Mouse (Mus musculus) ovary, postnatal 10 days (tissue): ENCODE measurements around the gene 5730455P16Rik.
"Not testable (repeated sequence)": the region's sequence is repeated elsewhere in the genome, so short reads cannot be mapped to it uniquely, and the experiment has no call there.

Source experiments
- DNase-seq: peaks from one replicate; pipeline ENCODE4 v3.0.0; 2022; ENCODE audit warnings: low spot score

Gene 5730455P16Rik

GRCm38 (mm10) chr11:80377712-80378451, at the start of gene 5730455P16Rik:
Gene 5730455P16Rik (minus strand): TSS chr11:80378034.
- DNase-seq = peak; percentile 62

- not testable (repeated sequence) for DNase-seq
These were observed 48.4 kb upstream of the 5730455P16Rik start for GRCm38 (mm10) chr11:80426029-80426813.

- DNase-seq = no peak
These were observed 47.5 kb upstream of the 5730455P16Rik start for GRCm38 (mm10) chr11:80425247-80425778.

- DNase-seq = no peak
These were observed 46.9 kb upstream of the 5730455P16Rik start for GRCm38 (mm10) chr11:80424691-80425090.

- DNase-seq = no peak
These were observed 43.7 kb upstream of the 5730455P16Rik start for GRCm38 (mm10) chr11:80421421-80422047.

- DNase-seq = no peak
These were observed 42.6 kb upstream of the 5730455P16Rik start for GRCm38 (mm10) chr11:80420202-80420984.

- no peak for DNase-seq
These were observed 41.9 kb upstream of the 5730455P16Rik start for GRCm38 (mm10) chr11:80419743-80420142.

- no peak for DNase-seq
These were observed 39.3 kb upstream of the 5730455P16Rik start for GRCm38 (mm10) chr11:80417085-80417484.

- no peak for DNase-seq
These were observed 32.5 kb upstream of the 5730455P16Rik start for GRCm38 (mm10) chr11:80410377-80410776.

- DNase-seq = not testable (repeated sequence)
These were observed 30.0 kb upstream of the 5730455P16Rik start for GRCm38 (mm10) chr11:80407878-80408277.

GRCm38 (mm10) chr11:80396617-80397016, 18.8 kb upstream of the 5730455P16Rik start:
- DNase-seq = no peak

GRCm38 (mm10) chr11:80395930-80396329, 18.1 kb upstream of the 5730455P16Rik start:
- no peak for DNase-seq

GRCm38 (mm10) chr11:80391407-80392120, 13.7 kb upstream of the 5730455P16Rik start:
- no peak for DNase-seq

GRCm38 (mm10) chr11:80389885-80390284, 12.1 kb upstream of the 5730455P16Rik start:
- DNase-seq = no peak

- no peak for DNase-seq
These were observed 9.0 kb upstream of the 5730455P16Rik start for GRCm38 (mm10) chr11:80386790-80387189.

GRCm38 (mm10) chr11:80385055-80385454, 7.2 kb upstream of the 5730455P16Rik start:
- no peak for DNase-seq

- no peak for DNase-seq
These were observed 6.6 kb upstream of the 5730455P16Rik start for GRCm38 (mm10) chr11:80384461-80384860.

GRCm38 (mm10) chr11:80383626-80384046, 5.8 kb upstream of the 5730455P16Rik start:
- no peak for DNase-seq

GRCm38 (mm10) chr11:80383019-80383625, 5.3 kb upstream of the 5730455P16Rik start, which contains the start of gene Zfp207:
Gene Zfp207 (plus strand): TSS chr11:80383279.
- peak; percentile 96 for DNase-seq

GRCm38 (mm10) chr11:80382626-80383018, 4.8 kb upstream of the 5730455P16Rik start:
- peak; percentile 4 for DNase-seq
